Comparison of ENCODE assay signal across 16 mouse cellular contexts in the genomic region with DNA sequence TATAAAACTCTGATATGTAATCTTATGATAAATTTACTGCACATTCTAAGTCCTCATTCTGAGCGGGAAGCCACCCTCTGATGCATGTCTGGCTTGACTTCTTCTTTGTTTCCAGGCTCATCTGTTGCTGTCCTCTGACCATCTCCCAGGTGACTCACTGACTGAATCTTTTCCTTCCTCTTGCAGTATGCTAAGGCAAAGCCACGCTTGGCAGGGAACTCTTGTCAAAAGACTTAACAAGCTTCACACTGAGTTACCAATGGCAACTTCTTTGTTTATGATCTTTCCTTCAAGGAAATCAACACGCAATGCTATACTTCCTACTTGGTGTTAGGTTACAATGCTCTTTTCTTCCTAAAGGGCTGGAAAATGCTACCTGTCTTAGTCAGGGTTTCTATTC.
"Had no signal": no experiment of that assay in that cellular context is flagged by ENCODE, and none has a peak within 500 bp of the region (broad histone marks: within the 10 kb centered on the region; RNA-seq: fewer than 3 reads in every experiment).

No protein-coding gene starts in this region.

- H3K4me2 ChIP-seq: limb, embryonic 13.5 days; liver, embryonic 12.5 days; liver, embryonic 15.5 days; lung, embryonic 15.5 days; midbrain, embryonic 11.5 days; neural tube, embryonic 12.5 days; neural tube, embryonic 15.5 days had no signal

- H3K36me3 ChIP-seq: limb, embryonic 10.5 days; limb, embryonic 13.5 days; liver, embryonic 12.5 days; liver, embryonic 15.5 days; lung, embryonic 15.5 days; neural tube, embryonic 12.5 days; neural tube, embryonic 15.5 days had no signal

- H3K27me3 ChIP-seq: limb, embryonic 13.5 days; liver, embryonic 12.5 days; liver, embryonic 15.5 days; lung, embryonic 15.5 days; neural tube, embryonic 12.5 days; neural tube, embryonic 15.5 days had no signal

- H3K4me1 ChIP-seq: liver, embryonic 12.5 days; liver, embryonic 15.5 days; lung, embryonic 15.5 days; neural tube, embryonic 12.5 days; neural tube, embryonic 15.5 days had no signal

- H3K9ac ChIP-seq: limb, embryonic 13.5 days; liver, embryonic 12.5 days; liver, embryonic 15.5 days; lung, embryonic 15.5 days; neural tube, embryonic 12.5 days; neural tube, embryonic 15.5 days had no signal

- ATAC-seq: liver, embryonic 12.5 days had no signal

- H3K9me3 ChIP-seq: limb, embryonic 10.5 days; limb, embryonic 13.5 days; liver, embryonic 12.5 days; liver, embryonic 15.5 days; lung, embryonic 15.5 days; neural tube, embryonic 15.5 days had no signal

- H3K27ac ChIP-seq: limb, embryonic 10.5 days; limb, embryonic 13.5 days; liver, embryonic 12.5 days; liver, embryonic 15.5 days; lung, embryonic 15.5 days; neural tube, embryonic 12.5 days; neural tube, embryonic 15.5 days had no signal

- H3K4me3 ChIP-seq: limb, embryonic 10.5 days; limb, embryonic 13.5 days; liver, embryonic 12.5 days; liver, embryonic 15.5 days; lung, embryonic 15.5 days; neural tube, embryonic 12.5 days; neural tube, embryonic 15.5 days had no signal

- DNase-seq: kidney, postnatal 10 days; kidney, postnatal 36 days; liver; lung, postnatal 10 days; midbrain, embryonic 14.5 days; right cerebral cortex, adult 18-20 months; right cerebral cortex, postnatal 25 days; thymus, postnatal 25 days had no signal
